Mouse (Mus musculus): ENCODE results near the gene Mms19. TPM values are rescaled to one million over a fixed set of nuclear protein-coding genes. Genes with fewer than 3 reads are reported as not detected.
A peak's percentile ranks its signal among the peaks of the same experiment; 100 is the strongest.

Mms19 gene
- polyA plus RNA-seq, 1 experiment from 2014 or later = 41.5 TPM

- WGBS = 65% methylated on average over 4 of the region's 4 CpGs
- no peaks in the 10 kb centered on the region for H3K9me3 ChIP-seq
- H3K4me2 ChIP-seq (replicated peaks) = no peak overlapping the region
- H3K4me1 ChIP-seq = peaks cover 23% of the 10 kb centered on the region
- no peak overlapping the region for H3K9ac ChIP-seq
- no peaks in the 10 kb centered on the region for H3K27me3 ChIP-seq
- ATAC-seq (ENCODE audit: insufficient number of reproducible peaks, insufficient read depth, low FRiP score, low TSS enrichment) = no peak
- H3K27ac ChIP-seq = no peak overlapping the region
- no peak overlapping the region for H3K4me3 ChIP-seq
- no peaks in the 10 kb centered on the region for H3K36me3 ChIP-seq
Measured at GRCm38 (mm10) chr19:42010436-42010835, 29.5 kb upstream of the Mms19 start.

GRCm38 (mm10) chr19:42009067-42009466 is 28.1 kb upstream of the Mms19 start:
- Histone ChIP-seq H3K27me3 (no peaks in the 10 kb centered on the region), H3K36me3 (no peaks in the 10 kb centered on the region), H3K4me3 (no peak overlapping the region), H3K27ac (0 out of 2 replicates have a peak overlapping the region, but pooled peaks have one; percentile 8), H3K9me3 (no peaks in the 10 kb centered on the region), H3K4me2 (replicated peaks) (no peak overlapping the region), H3K4me1 (peaks cover 23% of the 10 kb centered on the region), H3K9ac (no peak overlapping the region)
- 38% methylated on average over 7 of the region's 7 CpGs for whole genome bisulfite sequencing
- ATAC-seq (ENCODE audit: insufficient number of reproducible peaks, insufficient read depth, low FRiP score, low TSS enrichment) = no peak

- 44% methylated on average over 3 of the region's 3 CpGs for WGBS
Measured at GRCm38 (mm10) chr19:42008586-42008985, 27.6 kb upstream of the Mms19 start.

GRCm38 (mm10) chr19:42006568-42006967 is 25.6 kb upstream of the Mms19 start:
- Histone ChIP-seq H3K4me2 (replicated peaks) (no peak overlapping the region), H3K36me3 (no peaks in the 10 kb centered on the region), H3K4me1 (peaks cover 23% of the 10 kb centered on the region), H3K27ac (no peak overlapping the region), H3K9me3 (no peaks in the 10 kb centered on the region), H3K27me3 (no peaks in the 10 kb centered on the region), H3K4me3 (no peak overlapping the region), H3K9ac (no peak overlapping the region)
- ATAC-seq (ENCODE audit: insufficient number of reproducible peaks, insufficient read depth, low FRiP score, low TSS enrichment) = no peak
- 66% methylated on average over 8 of the region's 8 CpGs for WGBS

More at GRCm38 (mm10) chr19:42008586-42008985, 27.6 kb upstream of the Mms19 start:
- Histone ChIP-seq H3K27ac (0 out of 2 replicates have a peak overlapping the region, but pooled peaks have one; percentile 8), H3K9ac (no peak overlapping the region), H3K9me3 (no peaks in the 10 kb centered on the region), H3K36me3 (no peaks in the 10 kb centered on the region), H3K27me3 (no peaks in the 10 kb centered on the region), H3K4me2 (replicated peaks) (no peak overlapping the region), H3K4me3 (no peak overlapping the region), H3K4me1 (peaks cover 23% of the 10 kb centered on the region)
- ATAC-seq (ENCODE audit: insufficient number of reproducible peaks, insufficient read depth, low FRiP score, low TSS enrichment) = no peak

GRCm38 (mm10) chr19:42005616-42006015 is 24.7 kb upstream of the Mms19 start:
- Histone ChIP-seq H3K9me3 (no peaks in the 10 kb centered on the region), H3K9ac (no peak overlapping the region), H3K4me2 (replicated peaks) (no peak overlapping the region), H3K4me1 (peaks cover 30% of the 10 kb centered on the region), H3K27ac (no peak overlapping the region), H3K27me3 (no peaks in the 10 kb centered on the region), H3K4me3 (no peak overlapping the region), H3K36me3 (no peaks in the 10 kb centered on the region)
- ATAC-seq (ENCODE audit: insufficient number of reproducible peaks, insufficient read depth, low FRiP score, low TSS enrichment) = no peak
- WGBS = 78% methylated on average over 3 of the region's 3 CpGs

- H3K4me1 ChIP-seq = peaks cover 40% of the 10 kb centered on the region
- H3K9me3 ChIP-seq = no peaks in the 10 kb centered on the region
- 71% methylated on average over 6 of the region's 6 CpGs for WGBS
- no peak overlapping the region for H3K4me3 ChIP-seq
- no peak overlapping the region for H3K4me2 ChIP-seq (replicated peaks)
- no peaks in the 10 kb centered on the region for H3K36me3 ChIP-seq
- H3K9ac ChIP-seq = no peak overlapping the region
- ATAC-seq (ENCODE audit: insufficient number of reproducible peaks, insufficient read depth, low FRiP score, low TSS enrichment) = no peak
- H3K27ac ChIP-seq = no peak overlapping the region
- H3K27me3 ChIP-seq = no peaks in the 10 kb centered on the region
Measured at GRCm38 (mm10) chr19:42004258-42004657, 23.3 kb upstream of the Mms19 start.

- ATAC-seq (ENCODE audit: insufficient number of reproducible peaks, insufficient read depth, low FRiP score, low TSS enrichment) = no peak
- H3K4me1 ChIP-seq = peaks cover 34% of the 10 kb centered on the region
Measured at GRCm38 (mm10) chr19:42001253-42001980, 20.5 kb upstream of the Mms19 start.

GRCm38 (mm10) chr19:42000446-42000958 is 19.5 kb upstream of the Mms19 start:
- no peak overlapping the region for H3K4me2 ChIP-seq (replicated peaks)
- H3K4me1 ChIP-seq = peaks cover 32% of the 10 kb centered on the region
- no peak for ATAC-seq (ENCODE audit: insufficient number of reproducible peaks, insufficient read depth, low FRiP score, low TSS enrichment)

More at GRCm38 (mm10) chr19:42001253-42001980, 20.5 kb upstream of the Mms19 start:
- Histone ChIP-seq H3K4me2 (replicated peaks) (no peak overlapping the region), H3K27me3 (no peaks in the 10 kb centered on the region), H3K9ac (no peak overlapping the region), H3K9me3 (no peaks in the 10 kb centered on the region), H3K27ac (peak overlapping the region; percentile 63), H3K4me3 (no peak overlapping the region), H3K36me3 (no peaks in the 10 kb centered on the region)
- 90% methylated on average over 12 of the region's 12 CpGs for WGBS

GRCm38 (mm10) chr19:41999688-42000283 is 18.8 kb upstream of the Mms19 start:
- no peaks in the 10 kb centered on the region for H3K36me3 ChIP-seq
- H3K9ac ChIP-seq = no peak overlapping the region
- no peak for ATAC-seq (ENCODE audit: insufficient number of reproducible peaks, insufficient read depth, low FRiP score, low TSS enrichment)
- no peak overlapping the region for H3K4me2 ChIP-seq (replicated peaks)
- H3K4me3 ChIP-seq = no peak overlapping the region
- H3K4me1 ChIP-seq = peaks cover 38% of the 10 kb centered on the region
- H3K9me3 ChIP-seq = no peaks in the 10 kb centered on the region
- no peaks in the 10 kb centered on the region for H3K27me3 ChIP-seq
- WGBS = 84% methylated on average over 4 of the region's 4 CpGs
- peak overlapping the region; percentile 63 for H3K27ac ChIP-seq

More at GRCm38 (mm10) chr19:42000446-42000958, 19.5 kb upstream of the Mms19 start:
- peak overlapping the region; percentile 63 for H3K27ac ChIP-seq
- no peaks in the 10 kb centered on the region for H3K36me3 ChIP-seq
- no peaks in the 10 kb centered on the region for H3K27me3 ChIP-seq
- H3K4me3 ChIP-seq = no peak overlapping the region
- 31% methylated on average over 4 of the region's 4 CpGs for WGBS
- no peak overlapping the region for H3K9ac ChIP-seq
- H3K9me3 ChIP-seq = no peaks in the 10 kb centered on the region

GRCm38 (mm10) chr19:41998770-41999548 is 18.0 kb upstream of the Mms19 start:
- H3K4me3 ChIP-seq = no peak overlapping the region
- no peaks in the 10 kb centered on the region for H3K9me3 ChIP-seq
- H3K27me3 ChIP-seq = no peaks in the 10 kb centered on the region
- H3K4me2 ChIP-seq (replicated peaks) = no peak overlapping the region
- H3K36me3 ChIP-seq = no peaks in the 10 kb centered on the region
- peaks cover 39% of the 10 kb centered on the region for H3K4me1 ChIP-seq
- no peak overlapping the region for H3K27ac ChIP-seq
- WGBS = 89% methylated on average over 9 of the region's 9 CpGs
- no peak for ATAC-seq (ENCODE audit: insufficient number of reproducible peaks, insufficient read depth, low FRiP score, low TSS enrichment)
- H3K9ac ChIP-seq = no peak overlapping the region

- H3K36me3 ChIP-seq = no peaks in the 10 kb centered on the region
- peaks cover 43% of the 10 kb centered on the region for H3K4me1 ChIP-seq
- no peaks in the 10 kb centered on the region for H3K27me3 ChIP-seq
- H3K4me2 ChIP-seq (replicated peaks) = no peak overlapping the region
- no peak overlapping the region for H3K9ac ChIP-seq
- WGBS = 79% methylated on average over 10 of the region's 10 CpGs
- H3K4me3 ChIP-seq = no peak overlapping the region
- no peak for ATAC-seq (ENCODE audit: insufficient number of reproducible peaks, insufficient read depth, low FRiP score, low TSS enrichment)
- H3K27ac ChIP-seq = no peak overlapping the region
- H3K9me3 ChIP-seq = no peaks in the 10 kb centered on the region
Measured at GRCm38 (mm10) chr19:41997090-41997489, 16.1 kb upstream of the Mms19 start.

Measured in embryonic facial prominence, embryonic 12.5 days (tissue).